Mouse (Mus musculus): Measurements from ENCODE around the gene Tenm2. TPM values are rescaled to one million over a fixed set of nuclear protein-coding genes. Genes with fewer than 3 reads are reported as not detected.

Tenm2 gene
- polyA plus RNA-seq, 1 experiment, result 0.13 TPM

DNA sequence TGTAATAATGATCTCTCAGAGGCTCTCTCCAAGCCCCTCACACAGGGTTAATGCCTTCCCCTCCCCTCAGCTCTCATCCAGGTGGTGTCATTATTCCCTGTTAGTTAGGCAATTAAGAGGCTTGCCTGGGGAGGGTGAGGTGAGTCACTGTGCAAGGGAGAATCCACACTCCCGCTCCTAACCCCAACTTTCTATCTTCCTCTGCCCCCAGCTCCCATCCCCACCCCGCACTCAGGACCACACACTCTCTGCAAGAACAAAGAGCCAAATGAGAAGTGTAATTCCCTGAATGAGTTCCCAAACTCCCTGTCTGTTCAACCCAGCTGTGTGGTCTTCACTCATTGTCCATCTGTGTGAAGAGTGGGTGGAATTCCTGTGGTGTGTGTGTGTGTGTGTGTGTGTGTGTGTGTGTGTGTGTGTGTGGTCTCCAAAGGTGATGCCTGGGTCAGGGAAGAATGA, 932.8 kb downstream of the Tenm2 start:
- TF ChIP-seq CTCF (IDR thresholded peaks at IDR 0.05; ENCODE audit: extremely low read depth, insufficient read length, insufficient replicate concordance, low read depth, low read length) (no peak), POLR2A (IDR thresholded peaks at IDR 0.05; ENCODE audit: low read depth, low read length) (no peak)
- H3K36me3 ChIP-seq (ENCODE audit: control insufficient read depth, insufficient read depth, low read length), result no peaks in the 10 kb centered on the region
- 72% methylated on average over 2 of the region's 2 CpGs for WGBS

DNA sequence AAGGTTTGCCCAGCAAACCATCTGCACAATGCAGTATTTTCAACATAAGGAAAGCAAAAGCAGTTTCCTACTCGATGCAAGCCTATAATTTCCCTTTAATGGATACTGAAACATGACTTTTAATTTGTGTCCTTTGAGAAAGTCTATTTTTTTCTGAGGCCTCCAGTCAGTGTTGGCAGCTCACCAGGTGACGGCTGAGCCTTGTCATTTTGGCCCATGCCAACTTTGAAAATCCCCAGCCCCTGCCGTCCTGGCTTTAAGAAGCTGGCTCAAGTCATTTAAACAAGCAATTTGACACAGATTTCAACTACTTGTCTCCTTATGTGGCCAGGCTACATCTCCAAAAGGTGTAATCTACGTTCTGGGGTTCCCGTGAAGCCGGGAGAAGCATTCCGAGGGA, 933.7 kb downstream of the Tenm2 start:
- no peak for TF ChIP-seq CTCF (IDR thresholded peaks at IDR 0.05; ENCODE audit: extremely low read depth, insufficient read length, insufficient replicate concordance, low read depth, low read length)
- TF ChIP-seq POLR2A (IDR thresholded peaks at IDR 0.05; ENCODE audit: low read depth, low read length), result no peak
- Histone ChIP-seq H3K4me3 (ENCODE audit: low read depth, low read length) (no peak overlapping the region), H3K36me3 (ENCODE audit: control insufficient read depth, insufficient read depth, low read length) (no peaks in the 10 kb centered on the region), H3K27me3 (ENCODE audit: control insufficient read depth, insufficient read depth, low read length) (no peaks in the 10 kb centered on the region), H3K4me1 (ENCODE audit: control insufficient read depth, insufficient read depth, insufficient read length, low read length) (no peaks in the 10 kb centered on the region), H3K27ac (ENCODE audit: insufficient read depth, low read depth, low read length) (no peak overlapping the region)
- 67% methylated on average over 7 of the region's 7 CpGs for WGBS

More for the DNA sequence above, 932.8 kb downstream of the Tenm2 start:
- Histone ChIP-seq H3K27me3 (ENCODE audit: control insufficient read depth, insufficient read depth, low read length) (no peaks in the 10 kb centered on the region), H3K4me1 (ENCODE audit: control insufficient read depth, insufficient read depth, insufficient read length, low read length) (no peaks in the 10 kb centered on the region), H3K4me3 (ENCODE audit: low read depth, low read length) (no peak overlapping the region), H3K27ac (ENCODE audit: insufficient read depth, low read depth, low read length) (no peak overlapping the region)

DNA sequence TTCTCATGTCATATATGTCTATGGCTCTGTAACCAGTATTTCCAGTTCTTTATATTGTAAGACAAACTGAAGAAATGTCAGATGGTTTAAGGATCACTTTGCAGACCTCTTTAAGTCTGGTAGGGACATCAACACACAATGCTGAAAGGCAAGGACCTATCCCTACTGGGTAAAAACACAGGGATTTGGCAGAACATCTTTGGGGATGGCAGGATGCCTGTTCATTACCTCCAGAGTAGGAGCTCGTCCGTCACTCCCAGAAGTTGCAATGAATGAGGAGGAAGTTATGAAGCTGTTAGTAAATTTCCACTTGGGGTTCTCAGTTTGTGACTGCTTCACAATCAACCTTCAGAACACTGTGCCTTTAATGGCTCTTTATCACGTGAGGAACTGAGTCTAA, 939.2 kb downstream of the Tenm2 start:
- no peaks in the 10 kb centered on the region for H3K36me3 ChIP-seq (ENCODE audit: control insufficient read depth, insufficient read depth, low read length)
- H3K27me3 ChIP-seq (ENCODE audit: control insufficient read depth, insufficient read depth, low read length), result no peaks in the 10 kb centered on the region
- H3K27ac ChIP-seq (ENCODE audit: insufficient read depth, low read depth, low read length), result no peak overlapping the region
- no peaks in the 10 kb centered on the region for H3K4me1 ChIP-seq (ENCODE audit: control insufficient read depth, insufficient read depth, insufficient read length, low read length)
- no peak overlapping the region for H3K4me3 ChIP-seq (ENCODE audit: low read depth, low read length)
- TF ChIP-seq POLR2A (IDR thresholded peaks at IDR 0.05; ENCODE audit: low read depth, low read length) (no peak), CTCF (IDR thresholded peaks at IDR 0.05; ENCODE audit: extremely low read depth, insufficient read length, insufficient replicate concordance, low read depth, low read length) (no peak)
- 60% methylated on average over 3 of the region's 3 CpGs for WGBS

DNA sequence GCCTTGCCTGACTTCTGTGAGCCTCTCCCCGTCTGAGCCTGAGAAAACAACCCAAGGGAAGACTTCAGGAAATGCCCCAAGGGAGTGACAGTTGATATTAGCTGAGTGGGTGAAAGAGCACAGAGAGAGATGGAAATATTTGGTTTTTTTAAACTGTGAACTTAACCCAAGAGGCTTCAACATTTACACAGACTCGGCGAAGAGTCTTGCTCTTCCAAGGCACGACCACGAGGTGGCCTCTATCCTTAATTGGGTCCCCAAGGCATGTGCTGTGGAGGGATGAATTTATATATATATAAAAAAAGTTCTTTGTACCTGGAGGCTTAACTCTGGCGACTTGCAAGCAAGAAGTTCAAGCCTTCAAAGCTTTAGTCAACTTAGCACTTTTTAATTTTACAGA, 943.6 kb downstream of the Tenm2 start:
- H3K36me3 ChIP-seq (ENCODE audit: control insufficient read depth, insufficient read depth, low read length), result no peaks in the 10 kb centered on the region
- no peak overlapping the region for H3K4me3 ChIP-seq (ENCODE audit: low read depth, low read length)
- no peaks in the 10 kb centered on the region for H3K4me1 ChIP-seq (ENCODE audit: control insufficient read depth, insufficient read depth, insufficient read length, low read length)
- H3K27ac ChIP-seq (ENCODE audit: insufficient read depth, low read depth, low read length), result no peak overlapping the region
- H3K27me3 ChIP-seq (ENCODE audit: control insufficient read depth, insufficient read depth, low read length), result no peaks in the 10 kb centered on the region
- no peak for TF ChIP-seq CTCF (IDR thresholded peaks at IDR 0.05; ENCODE audit: extremely low read depth, insufficient read length, insufficient replicate concordance, low read depth, low read length)
- no peak for TF ChIP-seq POLR2A (IDR thresholded peaks at IDR 0.05; ENCODE audit: low read depth, low read length)
- 41% methylated on average over 6 of the region's 6 CpGs for WGBS

DNA sequence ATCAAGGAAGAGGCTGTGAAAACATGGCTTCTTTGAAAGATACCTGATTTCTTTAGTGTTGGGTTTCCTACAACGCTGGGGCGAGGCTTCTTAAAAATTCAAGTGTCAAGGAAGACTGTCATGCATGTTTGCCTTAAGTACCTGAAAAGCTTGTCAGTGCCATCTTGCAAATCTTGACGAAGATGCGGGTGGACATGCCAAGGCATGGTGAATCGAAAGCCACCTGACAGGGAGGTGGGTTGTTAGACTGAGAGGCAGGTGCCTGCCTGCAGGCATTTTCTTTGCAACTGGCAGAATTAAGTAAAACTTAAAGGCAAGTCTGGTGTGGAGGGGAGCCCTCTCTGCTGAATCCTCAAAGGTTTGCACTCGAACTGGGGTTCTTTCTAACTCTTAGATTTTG, 949.5 kb downstream of the Tenm2 start:
- no peaks in the 10 kb centered on the region for H3K36me3 ChIP-seq (ENCODE audit: control insufficient read depth, insufficient read depth, low read length)
- H3K27ac ChIP-seq (ENCODE audit: insufficient read depth, low read depth, low read length), result no peak overlapping the region
- WGBS, result 82% methylated on average over 6 of the region's 6 CpGs
- TF ChIP-seq CTCF (IDR thresholded peaks at IDR 0.05; ENCODE audit: extremely low read depth, insufficient read length, insufficient replicate concordance, low read depth, low read length) (no peak), POLR2A (IDR thresholded peaks at IDR 0.05; ENCODE audit: low read depth, low read length) (no peak)
- no peaks in the 10 kb centered on the region for H3K27me3 ChIP-seq (ENCODE audit: control insufficient read depth, insufficient read depth, low read length)
- H3K4me3 ChIP-seq (ENCODE audit: low read depth, low read length), result no peak overlapping the region
- H3K4me1 ChIP-seq (ENCODE audit: control insufficient read depth, insufficient read depth, insufficient read length, low read length), result no peaks in the 10 kb centered on the region

DNA sequence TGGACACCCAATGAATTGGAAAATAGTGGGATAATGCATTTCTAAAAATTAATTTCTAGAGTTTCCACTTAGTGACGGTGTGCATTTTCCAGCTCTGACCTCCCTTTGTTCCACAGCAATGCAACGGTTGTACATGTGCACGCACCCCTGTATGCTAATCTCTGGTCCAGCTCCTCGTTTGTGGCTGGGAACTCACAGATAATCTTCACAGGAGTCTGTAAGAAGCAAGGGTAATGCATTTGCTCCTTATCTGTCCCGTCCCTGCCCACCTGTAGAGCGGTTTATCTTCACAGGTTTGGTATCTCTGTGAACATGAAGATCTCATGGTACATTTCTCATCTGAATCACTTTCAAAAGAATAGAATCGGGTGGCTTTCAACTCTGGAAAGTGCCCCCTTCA, 955.2 kb downstream of the Tenm2 start:
- TF ChIP-seq POLR2A (IDR thresholded peaks at IDR 0.05; ENCODE audit: low read depth, low read length) (no peak), CTCF (IDR thresholded peaks at IDR 0.05; ENCODE audit: extremely low read depth, insufficient read length, insufficient replicate concordance, low read depth, low read length) (no peak)
- H3K4me3 ChIP-seq (ENCODE audit: low read depth, low read length), result no peak overlapping the region
- no peaks in the 10 kb centered on the region for H3K27me3 ChIP-seq (ENCODE audit: control insufficient read depth, insufficient read depth, low read length)
- H3K36me3 ChIP-seq (ENCODE audit: control insufficient read depth, insufficient read depth, low read length), result no peaks in the 10 kb centered on the region
- H3K27ac ChIP-seq (ENCODE audit: insufficient read depth, low read depth, low read length), result no peak overlapping the region
- no peaks in the 10 kb centered on the region for H3K4me1 ChIP-seq (ENCODE audit: control insufficient read depth, insufficient read depth, insufficient read length, low read length)
- 69% methylated on average over 7 of the region's 7 CpGs for WGBS

DNA sequence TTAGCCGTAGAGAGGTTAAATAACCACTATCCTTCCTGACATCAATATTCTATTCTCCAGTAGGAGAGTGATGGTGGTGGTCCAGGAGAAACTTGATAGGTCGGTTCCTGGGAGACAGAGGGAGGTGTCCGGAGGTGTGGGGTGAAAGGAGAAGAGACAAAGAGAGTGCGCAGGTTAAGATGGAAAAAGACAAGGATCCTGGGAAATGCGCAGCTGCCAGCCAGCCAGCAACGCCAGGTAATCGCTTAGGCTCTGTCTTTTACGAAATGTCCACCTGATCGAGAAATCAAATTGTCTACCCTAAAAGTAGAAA, 957.9 kb downstream of the Tenm2 start:
- no peak overlapping the region for H3K27ac ChIP-seq (ENCODE audit: insufficient read depth, low read depth, low read length)
- TF ChIP-seq POLR2A (IDR thresholded peaks at IDR 0.05; ENCODE audit: low read depth, low read length) (no peak), CTCF (IDR thresholded peaks at IDR 0.05; ENCODE audit: extremely low read depth, insufficient read length, insufficient replicate concordance, low read depth, low read length) (no peak)
- H3K27me3 ChIP-seq (ENCODE audit: control insufficient read depth, insufficient read depth, low read length), result no peaks in the 10 kb centered on the region
- H3K4me1 ChIP-seq (ENCODE audit: control insufficient read depth, insufficient read depth, insufficient read length, low read length), result no peaks in the 10 kb centered on the region
- H3K36me3 ChIP-seq (ENCODE audit: control insufficient read depth, insufficient read depth, low read length), result no peaks in the 10 kb centered on the region
- no peak overlapping the region for H3K4me3 ChIP-seq (ENCODE audit: low read depth, low read length)
- 76% methylated on average over 9 of the region's 9 CpGs for WGBS

All from small intestine, adult 2 months (tissue).